8 mouse cellular contexts compared by ENCODE assay signal in the genomic region with DNA sequence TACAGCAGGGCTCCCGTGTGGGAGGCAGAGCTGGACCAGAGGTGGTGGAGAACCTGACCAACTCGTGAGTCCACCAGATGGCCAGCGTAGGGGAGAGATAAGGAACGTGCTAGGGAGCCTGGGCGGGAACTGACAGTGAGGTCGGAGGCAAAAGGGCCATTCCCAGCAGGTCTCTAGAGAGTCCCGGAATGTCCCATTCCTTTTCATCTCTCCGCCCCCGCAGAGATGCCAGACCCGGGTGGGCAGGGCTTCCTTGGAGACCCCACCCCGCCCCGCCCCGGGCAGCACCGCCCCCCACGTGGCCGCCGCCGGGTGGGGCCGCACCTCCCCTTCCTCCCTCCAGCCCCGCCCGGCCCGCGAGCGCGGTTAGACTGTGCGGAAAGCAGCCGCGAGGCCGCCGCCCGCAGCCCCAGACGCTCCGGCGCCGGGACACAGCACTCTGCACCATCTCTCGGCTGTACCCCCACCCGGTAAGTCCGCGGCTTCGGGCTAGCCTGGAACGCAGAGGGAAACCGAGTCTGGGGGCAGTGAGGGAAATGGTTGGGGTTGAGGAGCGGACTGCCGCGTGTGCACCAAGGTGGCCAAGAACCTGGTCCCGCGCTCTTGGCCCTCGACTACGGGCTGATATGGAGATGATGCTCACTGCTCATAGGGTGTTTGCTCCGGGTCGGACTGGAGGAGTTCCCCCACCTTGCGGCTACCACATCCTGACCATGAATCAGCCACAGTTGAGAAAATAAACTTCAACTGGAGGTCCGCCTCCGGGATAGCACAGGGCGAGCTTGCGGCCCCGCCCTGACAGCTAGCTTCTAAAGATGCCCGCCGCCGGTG. TPM values are rescaled to one million over a fixed set of nuclear protein-coding genes. Genes with fewer than 3 reads are reported as not detected.
DNase-seq lines count a peak whose midpoint lies in the region; ATAC-seq and TF ChIP-seq lines count a peak whose summit lies in the region.

TSS of gene Inf2 (plus strand) at position 359 of the 831 bp plus-strand sequence.

- DNase-seq in ES-E14 (ENCODE audit: low read depth, low spot score), result peak; percentile 74
- DNase-seq in cerebellum, adult 2 months, result peak; percentile 56
- DNase-seq in heart, postnatal 4 days, result peak; percentile 84
- peak; percentile 86 to 88 for DNase-seq in layer of hippocampus, adult 2 months (ENCODE audit: low spot score in 2 of 2)
- peak; percentile 88 to 91 for DNase-seq in lung, adult 18-20 months
- peak; percentile 76 for DNase-seq in testis, postnatal 14 days (ENCODE audit: low spot score)

- no peaks in the 10 kb centered on the region for H3K27me3 ChIP-seq in cerebellum, adult 2 months (ENCODE audit: control insufficient read depth, insufficient read depth, low read length)
- 0 out of 2 replicates have a peak, but pooled peaks cover 3% of the 10 kb centered on the region for H3K27me3 ChIP-seq in neural tube, embryonic 14.5 days (ENCODE audit: control insufficient read depth, insufficient read depth, low read length)

- H3K4me2 ChIP-seq in neural tube, embryonic 14.5 days (ENCODE audit: low read depth, low read length), result peak within 1 kb of the TSS; percentile 84

- TF ChIP-seq CTCF in cerebellum, adult 2 months (IDR thresholded peaks at IDR 0.05; ENCODE audit: borderline replicate concordance, insufficient read depth, low read depth, low read length), result no peak
- TF ChIP-seq CTCF in layer of hippocampus, adult 2 months (conservative IDR thresholded peaks at IDR 0.05), result no peak

- peak within 1 kb of the TSS; percentile 72 for H3K9ac ChIP-seq in ES-E14 (ENCODE audit: insufficient read depth, low read depth, low read length, poor library complexity, severe bottlenecking)
- peak within 1 kb of the TSS; percentile 50 for H3K9ac ChIP-seq in neural tube, embryonic 14.5 days (replicated peaks; ENCODE audit: low read depth, low read length)

- peaks cover 2 to 9% of the 10 kb centered on the region in 2 experiments; a peak in 2 of 4 replicates for H3K4me1 ChIP-seq in ES-E14 (ENCODE audit: control insufficient read depth in 2 of 2, insufficient read depth in 2 of 2, low read length in 2 of 2, poor library complexity in 1 of 2)
- peaks cover 66% of the 10 kb centered on the region for H3K4me1 ChIP-seq in cerebellum, adult 2 months (ENCODE audit: control insufficient read depth, insufficient read depth, low read length)
- peaks cover 14% of the 10 kb centered on the region; the same call in 1 of the 2 replicates for H3K4me1 ChIP-seq in neural tube, embryonic 14.5 days (ENCODE audit: control insufficient read depth, insufficient read depth, low read length)

- no peaks in the 10 kb centered on the region for H3K9me3 ChIP-seq in ES-E14 (ENCODE audit: control insufficient read depth, insufficient read depth, low read depth, low read length)
- no peaks in the 10 kb centered on the region for H3K9me3 ChIP-seq in neural tube, embryonic 14.5 days (ENCODE audit: control insufficient read depth, low read length)

- no peak for TF ChIP-seq POLR2A in cerebellum, adult 2 months (IDR thresholded peaks at IDR 0.05; ENCODE audit: borderline replicate concordance, insufficient read depth, low read length)

- peak; percentile 14 for ATAC-seq in frontal cortex, adult (ENCODE audit: low TSS enrichment)
- ATAC-seq in neural tube, embryonic 14.5 days (ENCODE audit: low read depth), result peak; percentile 83

- no peak within 1 kb of the TSS for H3K27ac ChIP-seq in ES-E14 (ENCODE audit: insufficient read depth, low read depth, low read length, poor library complexity, severe bottlenecking)
- no peak within 1 kb of the TSS for H3K27ac ChIP-seq in cerebellum, adult 2 months (ENCODE audit: insufficient read depth, low read length)
- peak within 1 kb of the TSS; percentile 93 for H3K27ac ChIP-seq in layer of hippocampus, adult 2 months
- no peak within 1 kb of the TSS for H3K27ac ChIP-seq in neural tube, embryonic 14.5 days (ENCODE audit: low read depth, low read length)

- no peaks in the 10 kb centered on the region; the same call in 1 of the 2 replicates for H3K36me3 ChIP-seq in ES-E14 (ENCODE audit: control insufficient read depth, insufficient read depth, low read length, poor library complexity, severe bottlenecking)
- H3K36me3 ChIP-seq in neural tube, embryonic 14.5 days (ENCODE audit: control insufficient read depth, insufficient read depth, low read length), result no peaks in the 10 kb centered on the region

- in situ Hi-C loops in ES-E14 (cut with MboI; ENCODE audit: low sequenced_read_pairs in 2 of 2, unreplicated experiment in 2 of 2), result no loop called here

- 8% methylated on average over 60 of the region's 60 CpGs for WGBS in cerebellum, adult 2 months
- WGBS in neural tube, embryonic 14.5 days, result under 1% methylated on average over 56 of the region's 60 CpGs

- peak within 1 kb of the TSS; percentile 77 for H3K4me3 ChIP-seq in ES-E14 (ENCODE audit: insufficient read depth in 1 of 2, low read depth in 1 of 2, low read length in 2 of 2, poor library complexity in 1 of 2, severe bottlenecking in 1 of 2)
- peak within 1 kb of the TSS; percentile 47 for H3K4me3 ChIP-seq in cerebellum, adult 2 months (replicated peaks; ENCODE audit: insufficient read depth, low read depth, low read length)
- H3K4me3 ChIP-seq in layer of hippocampus, adult 2 months, result peak within 1 kb of the TSS; percentile 65
- peak within 1 kb of the TSS; percentile 42 for H3K4me3 ChIP-seq in neural tube, embryonic 14.5 days (ENCODE audit: low read depth, low read length)

TF ChIP-seq in ES-E14, 5 proteins besides CTCF, POLR2A, EP300 and RAD21:
- TF ChIP-seq HCFC1 (IDR thresholded peaks at IDR 0.05; ENCODE audit: borderline replicate concordance, insufficient read depth, low read length) (no peak), MAFK (IDR thresholded peaks at IDR 0.05; ENCODE audit: insufficient read depth, low read depth, low read length) (no peak), ZNF384 (IDR thresholded peaks at IDR 0.05; ENCODE audit: low read depth, low read length) (no peak), CHD2 (IDR thresholded peaks at IDR 0.05; ENCODE audit: low read depth, low read length) (no peak), ZC3H11A (IDR thresholded peaks at IDR 0.05; ENCODE audit: borderline replicate concordance, low read depth, low read length) (no peak)

RNA-seq across cellular contexts. Expression of gene Inf2, which starts in this region (rescaled TPM):
- 17.8 and 21.0 TPM in 2 replicates for total RNA-seq in ES-E14 (2012; rRNA removed)
- polyA plus RNA-seq in cerebellum, adult 2 months (2012; rRNA removed), result 34.9 and 41.8 TPM in 2 replicates
- 10 to 100 TPM; 18.6 to 19.7 TPM for total RNA-seq in heart, postnatal 4 days (2021)
- total RNA-seq in layer of hippocampus, adult 2 months (2021), result 100 to 1,000 TPM; 131 to 138 TPM
- 0.20 and 2.1 TPM in 2 replicates for polyA plus RNA-seq in neural tube, embryonic 14.5 days (2014; fragmentation: Nextera tagmentation; extraction: Ambion mirVana)

Comparison
In these comparisons a context has a peak if more than half of its experiments do, and no peak if none do; other contexts are left out.
1. RNA of gene Inf2 (polyA plus RNA-seq): 34.9 to 41.8 TPM in cerebellum, adult 2 months; 0.20 to 2.1 TPM in neural tube, embryonic 14.5 days; every median in the first group is over 10 times any median in the second.
2. Peak in every context shown above with its lines, with median percentiles within 50 percentile points of each other: DNase-seq and H3K4me3 ChIP-seq.